Mouse (Mus musculus): ENCODE results near the gene Trmt2a. TPM values are rescaled to one million over a fixed set of nuclear protein-coding genes. Genes with fewer than 3 reads are reported as not detected.

Trmt2a gene
- 54.7 and 82.4 TPM in 2 replicates for polyA plus RNA-seq (2012; rRNA removed; ENCODE audit: low replicate concordance)

DNA sequence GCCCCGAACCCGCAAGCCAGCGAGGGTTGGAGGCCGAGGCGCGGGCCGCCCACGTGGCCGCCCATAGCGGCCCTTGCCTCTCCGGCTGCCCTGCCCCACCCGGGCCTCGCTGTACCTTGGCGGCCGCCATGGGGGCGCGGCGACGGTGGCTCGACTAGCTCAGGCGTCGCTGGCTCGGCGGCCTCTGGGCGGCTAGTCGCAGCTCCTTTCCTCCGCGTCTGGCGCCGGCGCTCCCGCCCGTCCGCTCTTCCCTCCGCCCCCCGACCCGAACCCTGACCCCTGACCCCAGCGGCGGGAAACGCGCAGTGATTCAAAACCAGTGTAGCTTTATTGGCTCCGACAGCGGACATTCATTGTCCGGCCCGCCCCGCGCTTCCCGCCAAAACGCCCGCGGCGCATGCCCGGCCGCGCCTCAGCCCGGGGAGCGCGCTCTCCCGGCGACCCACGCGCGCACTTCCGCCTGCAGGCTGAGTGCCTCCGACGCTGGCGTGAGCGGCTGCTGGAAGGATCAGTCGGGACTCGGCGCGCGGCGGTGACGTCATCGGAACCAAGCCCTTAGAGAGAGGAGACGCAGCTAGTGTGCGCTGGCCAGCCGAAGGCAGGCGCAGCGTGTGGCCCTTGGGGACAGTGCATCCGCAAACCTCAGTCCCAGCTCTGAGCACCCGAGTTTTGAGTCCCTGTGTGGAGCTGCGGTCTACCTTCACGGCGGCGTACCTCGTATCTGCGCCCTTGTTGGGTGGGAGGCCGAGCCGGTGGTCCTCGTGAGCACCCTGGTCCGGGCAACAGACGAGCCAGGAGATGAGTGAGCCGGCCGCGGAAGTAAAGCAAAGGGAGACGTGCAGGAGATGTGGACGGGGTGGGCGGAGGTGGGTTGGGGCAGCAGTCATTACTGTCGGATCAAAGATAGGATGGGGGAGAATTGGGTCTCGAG, at the start of gene Trmt2a, which contains the start of gene Ranbp1:
Gene Trmt2a, plus strand, starts transcription at position 247 of the 931 bp plus-strand sequence.
Gene Ranbp1, minus strand, starts transcription at position 300 of the 931 bp plus-strand sequence.

DNA sequence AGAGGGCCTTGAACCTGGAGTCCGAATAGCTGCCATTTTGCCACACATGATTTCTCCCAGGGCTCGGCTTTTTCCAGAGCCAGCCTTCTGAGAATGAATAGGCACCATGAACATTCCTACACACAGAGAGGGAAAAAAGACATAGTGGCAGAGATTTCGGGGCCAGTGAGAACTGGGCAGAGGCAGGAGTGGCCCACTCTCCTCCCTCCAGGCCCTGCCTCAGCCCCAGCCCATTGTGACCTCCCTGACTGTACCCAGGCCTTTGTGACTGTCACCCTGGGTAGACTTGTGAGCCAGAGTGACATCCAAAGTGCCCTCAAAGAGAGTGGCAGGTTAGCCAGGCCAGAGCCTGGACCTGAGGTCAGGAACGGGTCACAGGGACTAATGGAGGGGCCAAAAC, 30.9 kb upstream of the Trmt2a start, which contains the start of gene Ccdc188:
Gene Ccdc188, plus strand, starts transcription at position 301 of the 400 bp plus-strand sequence.

DNA sequence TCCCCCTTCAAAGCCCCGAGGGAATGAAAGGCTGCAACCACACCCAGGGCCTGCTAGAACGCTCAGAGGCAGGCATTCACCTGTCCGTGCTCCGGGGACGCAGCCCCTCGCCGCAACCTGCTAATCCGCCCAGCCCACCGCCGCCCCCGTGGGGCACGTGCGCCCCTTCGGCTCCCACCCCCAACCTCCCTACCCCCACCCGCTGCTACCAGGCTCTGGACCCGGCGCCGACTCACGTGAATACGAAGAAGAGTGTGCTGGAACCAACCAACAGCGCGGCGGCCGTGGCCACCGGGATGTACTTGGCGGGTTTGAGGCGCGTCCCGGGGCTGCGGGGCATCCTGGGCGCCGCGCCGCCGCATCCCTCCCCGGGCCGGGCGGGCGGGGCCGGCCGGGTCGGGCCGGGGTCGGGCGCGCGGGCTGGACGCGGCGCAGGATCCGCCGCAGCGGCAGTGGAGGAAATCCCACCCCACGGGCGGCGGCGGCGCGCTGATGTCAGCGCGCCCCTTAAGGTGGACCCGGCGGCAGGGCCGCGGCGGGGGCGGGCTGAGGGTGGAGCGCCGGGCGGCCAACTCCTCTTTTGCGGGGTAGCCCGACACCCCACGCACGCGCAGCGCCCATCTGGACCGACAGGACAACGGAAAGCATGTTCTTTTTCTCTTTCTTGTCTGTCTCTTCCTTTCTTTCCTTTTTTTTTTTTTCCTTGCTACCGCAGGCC, 13.6 kb upstream of the Trmt2a start, which contains the start of gene Zdhhc8:
Gene Zdhhc8, minus strand, starts transcription at position 466 of the 718 bp plus-strand sequence.

DNA sequence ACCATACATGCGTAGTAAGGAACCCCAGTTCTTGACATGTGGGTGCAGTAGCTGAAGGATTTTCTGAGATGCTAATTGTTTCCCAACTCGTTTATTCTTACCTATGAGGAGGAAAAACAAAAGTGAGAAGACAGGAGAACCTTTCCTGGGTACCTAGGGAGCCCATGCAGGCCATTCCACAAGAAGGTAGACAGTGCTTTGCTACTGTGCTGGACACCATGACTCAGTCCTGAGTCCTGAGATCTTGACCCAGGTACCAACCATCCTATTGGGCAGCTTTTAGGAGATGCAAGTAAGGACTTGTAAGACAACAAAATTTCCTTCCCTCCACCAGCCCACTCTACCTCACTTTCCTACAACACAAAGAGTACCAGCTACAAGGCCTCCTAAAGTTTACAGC, 9.7 kb downstream of the Trmt2a start, which contains the start of gene Gm49776:
Gene Gm49776, minus strand, starts transcription at position 101 of the 400 bp plus-strand sequence.

DNA sequence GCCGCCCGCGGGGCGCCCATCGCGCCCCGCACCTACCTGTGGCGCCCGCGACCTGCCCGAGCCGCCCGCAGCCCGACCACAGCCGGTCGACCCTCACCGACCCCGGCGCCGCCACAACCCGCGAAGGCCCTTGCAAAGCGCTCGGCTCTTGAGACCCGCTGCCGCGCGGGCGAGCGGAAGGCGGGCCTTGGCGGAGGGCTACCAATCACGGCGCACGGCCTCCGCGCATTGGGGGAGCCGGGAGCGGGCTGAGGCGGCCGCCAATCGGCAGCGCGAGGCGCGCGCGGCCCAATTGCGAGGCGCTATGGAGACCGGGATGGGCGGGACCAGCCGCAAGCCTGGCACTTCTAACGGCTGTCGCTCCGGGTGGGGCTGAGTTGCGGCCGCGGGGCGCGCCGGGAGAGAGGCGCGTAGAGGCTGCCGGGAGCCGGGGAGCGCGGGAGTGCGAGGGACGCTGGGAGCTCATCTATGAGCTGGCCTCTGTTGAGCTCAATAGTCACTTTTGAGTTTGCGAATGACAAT, 40.6 kb downstream of the Trmt2a start, which contains the start of gene Dgcr8:
Gene Dgcr8, minus strand, starts transcription at position 180 of the 522 bp plus-strand sequence.

Other genes starting within 250 kb of the Trmt2a start
- gene Dgcr6, start 195.8 kb upstream of the Trmt2a start, polyA plus RNA-seq (2012; rRNA removed; ENCODE audit: low replicate concordance), result 88.4 and 98.1 TPM in 2 replicates
- 38.0 and 55.1 TPM in 2 replicates for gene Prodh, start 158.5 kb upstream of the Trmt2a start, polyA plus RNA-seq (2012; rRNA removed; ENCODE audit: low replicate concordance)
- gene Rtn4r, start 121.0 kb upstream of the Trmt2a start, polyA plus RNA-seq (2012; rRNA removed; ENCODE audit: low replicate concordance), result 1.0 and 6.5 TPM in 2 replicates
- gene Ccdc188, start 30.8 kb upstream of the Trmt2a start, polyA plus RNA-seq (2012; rRNA removed; ENCODE audit: low replicate concordance), result not detected in 2 replicates
- 43.9 and 80.8 TPM in 2 replicates for gene Zdhhc8, start 13.5 kb upstream of the Trmt2a start, polyA plus RNA-seq (2012; rRNA removed; ENCODE audit: low replicate concordance)
- gene Ranbp1, start 53 bp downstream of the Trmt2a start, polyA plus RNA-seq (2012; rRNA removed; ENCODE audit: low replicate concordance), result 27.0 and 76.4 TPM in 2 replicates
- gene Gm49776, start 9.6 kb downstream of the Trmt2a start, polyA plus RNA-seq (2012; rRNA removed; ENCODE audit: low replicate concordance), result not detected in 2 replicates
- 18.0 and 38.7 TPM in 2 replicates for gene Dgcr8, start 40.6 kb downstream of the Trmt2a start, polyA plus RNA-seq (2012; rRNA removed; ENCODE audit: low replicate concordance)
- 33.7 and 50.1 TPM in 2 replicates for gene Tango2, start 99.4 kb downstream of the Trmt2a start, polyA plus RNA-seq (2012; rRNA removed; ENCODE audit: low replicate concordance)
- 15.8 and 25.0 TPM in 2 replicates for gene Arvcf, start 99.5 kb downstream of the Trmt2a start, polyA plus RNA-seq (2012; rRNA removed; ENCODE audit: low replicate concordance)
- gene Txnrd2, start 177.7 kb downstream of the Trmt2a start, polyA plus RNA-seq (2012; rRNA removed; ENCODE audit: low replicate concordance), result 25.2 and 48.2 TPM in 2 replicates
- gene Comt, start 178.2 kb downstream of the Trmt2a start, polyA plus RNA-seq (2012; rRNA removed; ENCODE audit: low replicate concordance), result 612 and 1,090 TPM in 2 replicates

Measured in subcutaneous adipose tissue, adult 2 months (tissue).